Mouse (Mus musculus): ENCODE measurements around the gene Sell. TPM values are rescaled to one million over a fixed set of nuclear protein-coding genes. Genes with fewer than 3 reads are reported as not detected.

Gene Sell
- total RNA-seq, 4 experiments from 2014 or later = 0.20 TPM; not detected in 3

GRCm38 (mm10) chr1:164132609-164133008, 70.8 kb downstream of the Sell start:
- no peak for DNase-seq (ENCODE audit: low spot score in 2 of 2)

Other genes starting within 250 kb of the Sell start
- 10 to 100 TPM; 21.3 to 27.5 (median 25.5) TPM for gene Scyl3, start 132.9 kb upstream of the Sell start, total RNA-seq (2022)
- gene BC055324, start 67.2 kb upstream of the Sell start, total RNA-seq (2022) = 1 to 10 TPM in 3 of 4 experiments, under 1 TPM in 1; 0.61 to 2.7 (median 1.0) TPM
- gene Mettl18, start 67.1 kb upstream of the Sell start, total RNA-seq (2022) = 1 to 10 TPM; 5.2 to 8.6 (median 6.7) TPM
- gene Sele, start 13.7 kb upstream of the Sell start, total RNA-seq (2022) = under 1 TPM in 2 of 4 experiments, not detected in 2; 0.10 to 0.11 TPM
- gene Selp, start 53.3 kb downstream of the Sell start, total RNA-seq (2022) = not detected
- gene F5, start 89.9 kb downstream of the Sell start, total RNA-seq (2022) = 1 to 10 TPM in 2 of 4 experiments, under 1 TPM in 2; 0.26 to 1.8 (median 0.95) TPM
- 10 to 100 TPM; 13.8 to 16.1 (median 14.2) TPM for gene Slc19a2, start 187.1 kb downstream of the Sell start, total RNA-seq (2022)
- 10 to 100 TPM; 18.5 to 22.8 (median 22.0) TPM for gene Ccdc181, start 213.6 kb downstream of the Sell start, total RNA-seq (2022)
- gene Nme7, start 242.1 kb downstream of the Sell start, total RNA-seq (2022) = 10 to 100 TPM; 25.4 to 31.7 (median 28.6) TPM
- gene Blzf1, start 245.5 kb downstream of the Sell start, total RNA-seq (2022) = 10 to 100 TPM; 21.5 to 24.6 (median 21.8) TPM